Mouse (Mus musculus) spleen, postnatal 4 days (tissue): ENCODE data around the gene Ankfn1.

ENCODE experiments used
- DNase-seq, 2 experiments: peaks; one replicate each; pipeline ENCODE4 v3.0.0; 2022; ENCODE audit warnings: low spot score in 2 of 2

The Ankfn1 gene

DNA sequence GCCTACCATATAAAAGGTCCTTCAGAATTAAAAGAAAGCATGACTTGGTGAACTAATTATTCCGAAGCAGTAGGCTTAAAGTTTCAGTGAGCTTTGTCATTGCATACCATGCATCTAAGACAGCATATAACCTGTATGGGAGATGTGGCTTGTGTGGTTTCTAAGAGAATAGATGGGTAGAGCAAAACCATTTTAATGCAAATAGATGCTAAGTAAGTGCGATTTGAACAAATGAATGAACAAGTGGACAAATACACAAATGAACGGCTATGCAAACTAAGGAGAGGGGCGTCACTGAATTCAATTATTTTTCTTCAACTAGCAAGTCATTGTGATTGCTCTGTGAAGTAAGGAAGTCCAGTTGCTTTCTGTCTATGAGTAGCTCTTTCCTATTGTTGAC is 198.3 kb downstream of the Ankfn1 start:
- DNase-seq = no peak

DNA sequence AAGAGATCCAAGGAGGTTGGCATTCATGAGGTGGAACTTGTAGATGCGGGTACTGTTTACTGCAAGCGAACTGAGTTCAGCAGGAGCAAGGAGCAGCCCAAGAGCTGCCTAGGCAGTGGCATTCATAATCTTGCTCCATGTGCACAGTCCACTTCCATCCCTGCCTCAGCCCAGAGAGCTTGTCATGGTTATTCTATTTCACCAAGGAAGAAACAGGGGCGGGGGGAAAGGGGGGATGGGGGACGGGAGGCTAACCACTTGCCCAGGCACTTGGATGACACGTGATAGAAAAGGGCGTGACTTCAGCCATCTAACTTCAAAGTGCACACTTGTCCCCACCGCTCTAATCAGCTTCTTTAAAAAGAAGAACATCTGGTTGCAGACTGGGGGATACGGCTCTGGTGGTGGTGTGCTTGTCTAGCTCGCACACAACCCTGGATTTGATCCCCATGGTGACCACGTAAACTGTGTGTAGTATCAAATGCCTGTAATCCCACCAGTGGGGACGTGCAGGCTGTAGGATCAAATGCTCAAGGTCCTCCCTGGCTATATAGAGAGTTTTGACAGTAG is 203.1 kb downstream of the Ankfn1 start:
- DNase-seq = no peak

DNA sequence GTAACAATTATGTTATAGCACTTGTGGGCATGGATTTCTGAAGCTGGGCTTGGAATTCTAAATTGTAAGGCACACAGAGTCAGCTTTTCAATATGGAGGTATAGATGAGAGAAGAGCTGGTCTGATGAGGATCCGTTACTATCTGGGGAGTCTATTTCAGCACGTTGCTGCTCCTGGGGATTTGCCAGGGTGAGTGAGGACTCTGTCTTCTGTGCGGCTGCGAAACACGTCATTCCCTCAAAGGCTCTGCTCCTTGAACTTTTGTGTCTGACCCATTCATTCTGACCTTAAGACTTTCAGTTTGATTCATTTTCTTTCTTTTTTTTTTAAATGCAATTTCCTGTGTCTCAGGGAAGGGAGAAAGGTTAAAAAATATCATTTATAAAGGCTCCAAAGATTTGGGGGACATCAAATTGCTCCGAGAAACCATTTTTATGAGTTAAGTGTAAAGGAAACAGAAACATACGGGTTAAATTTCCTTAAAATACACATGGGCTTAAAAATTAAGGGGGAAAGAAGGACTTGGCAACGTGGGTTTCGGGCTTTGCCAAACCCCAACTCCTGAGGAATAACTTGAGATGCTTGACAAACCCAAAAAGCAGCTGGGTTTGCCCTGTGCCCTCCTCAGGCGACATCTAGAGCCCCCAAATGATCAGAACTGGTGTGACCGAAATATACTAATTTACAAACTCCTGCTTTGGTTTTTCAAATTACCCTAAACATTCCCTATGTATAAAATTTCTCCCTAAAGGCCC is 207.9 kb downstream of the Ankfn1 start:
- DNase-seq = no peak

DNA sequence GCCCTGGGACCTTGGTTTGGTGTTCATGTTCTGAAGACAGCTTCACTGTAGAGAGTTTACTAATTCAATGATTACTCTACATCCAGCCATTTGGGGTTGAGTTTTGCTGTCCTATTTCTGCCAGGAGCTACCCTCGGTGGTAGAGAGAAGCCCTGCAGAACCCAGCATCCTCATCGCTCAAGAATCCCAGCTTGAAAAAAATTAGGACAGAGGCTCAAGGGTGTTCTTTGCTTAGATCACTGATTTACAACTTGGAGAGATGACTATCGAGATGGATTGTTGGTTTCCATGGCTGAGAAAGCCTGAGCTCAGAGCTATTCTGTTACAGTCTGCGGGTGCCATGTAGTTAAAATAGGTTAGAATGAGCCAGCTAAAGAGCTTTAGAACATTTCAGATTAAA is 209.2 kb downstream of the Ankfn1 start:
- no peak for DNase-seq

DNA sequence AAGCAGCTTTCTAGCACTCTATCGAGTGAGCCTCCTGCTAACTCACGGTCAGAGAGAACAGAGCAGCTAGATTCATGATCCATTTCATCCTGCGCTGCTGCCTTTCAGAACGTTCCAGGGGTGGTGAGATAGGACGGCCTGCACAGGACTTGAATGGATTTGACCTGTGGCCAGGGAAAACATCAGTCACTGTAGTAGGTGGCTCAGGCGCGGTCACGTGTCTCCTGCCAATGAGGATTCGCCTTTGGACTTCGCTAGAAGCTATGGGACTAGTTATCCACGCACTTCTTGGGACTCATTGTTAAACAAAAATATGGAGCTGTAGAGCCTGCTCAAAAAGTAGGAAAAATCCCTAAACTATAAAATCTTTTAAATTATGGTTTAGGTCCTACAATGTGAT is 226.0 kb downstream of the Ankfn1 start:
- no peak for DNase-seq

DNA sequence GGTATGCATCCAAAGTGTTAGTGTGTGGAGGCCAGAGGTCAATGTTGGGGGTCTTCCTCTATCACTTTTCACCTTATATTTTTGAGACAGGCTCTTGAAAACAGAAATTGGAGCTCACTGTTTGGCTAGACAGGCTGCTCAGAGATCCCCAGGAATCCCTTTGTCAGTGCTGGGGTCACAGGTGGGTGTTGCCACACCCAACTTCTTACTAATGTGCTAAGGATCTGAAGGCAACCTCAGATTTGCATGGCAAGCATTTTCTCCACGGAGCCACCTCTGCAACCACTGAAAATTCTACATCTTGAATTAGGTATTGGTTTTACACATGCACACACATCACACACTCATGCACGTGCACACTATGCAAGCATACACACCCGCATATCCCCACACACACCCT is 226.5 kb downstream of the Ankfn1 start:
- DNase-seq = no peak

DNA sequence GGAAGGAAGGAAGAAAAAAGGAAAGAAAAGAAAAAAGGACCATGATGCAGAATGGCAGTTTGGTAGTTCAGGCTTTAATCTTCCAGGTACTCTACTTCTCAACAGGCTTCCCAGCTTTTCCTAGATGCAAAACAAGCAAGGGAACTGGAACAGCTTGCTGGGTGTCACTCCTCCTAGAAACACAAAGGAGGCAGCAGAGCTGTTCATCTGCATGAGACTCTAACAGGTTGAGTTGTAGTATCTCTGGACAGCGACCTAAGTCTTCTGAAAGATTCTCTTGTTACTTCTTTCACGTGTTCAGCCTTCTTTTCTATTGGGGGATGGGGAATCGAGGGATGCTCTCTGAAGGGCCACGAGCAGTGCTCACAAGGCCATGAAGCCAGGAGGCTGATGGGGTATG is 228.7 kb downstream of the Ankfn1 start:
- DNase-seq = no peak

DNA sequence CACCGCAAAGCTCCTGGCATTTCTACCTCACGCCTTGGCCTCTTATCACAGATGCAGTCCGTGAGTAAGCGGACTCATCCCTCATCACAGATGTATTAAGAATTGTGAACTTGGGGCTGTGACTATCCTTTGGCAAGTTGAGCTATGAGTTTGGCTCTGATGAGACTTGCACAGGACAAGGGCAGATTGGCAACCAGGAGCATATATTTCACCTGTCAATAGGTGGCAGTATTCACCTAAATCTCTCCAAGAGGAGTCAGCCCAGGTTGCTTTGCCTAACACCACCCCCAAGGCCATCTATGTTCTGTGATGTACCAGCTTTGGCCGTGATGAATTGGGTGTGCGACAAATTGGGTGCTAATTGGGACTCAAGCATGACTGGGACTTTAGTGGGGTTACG is 231.3 kb downstream of the Ankfn1 start:
- DNase-seq = no peak

DNA sequence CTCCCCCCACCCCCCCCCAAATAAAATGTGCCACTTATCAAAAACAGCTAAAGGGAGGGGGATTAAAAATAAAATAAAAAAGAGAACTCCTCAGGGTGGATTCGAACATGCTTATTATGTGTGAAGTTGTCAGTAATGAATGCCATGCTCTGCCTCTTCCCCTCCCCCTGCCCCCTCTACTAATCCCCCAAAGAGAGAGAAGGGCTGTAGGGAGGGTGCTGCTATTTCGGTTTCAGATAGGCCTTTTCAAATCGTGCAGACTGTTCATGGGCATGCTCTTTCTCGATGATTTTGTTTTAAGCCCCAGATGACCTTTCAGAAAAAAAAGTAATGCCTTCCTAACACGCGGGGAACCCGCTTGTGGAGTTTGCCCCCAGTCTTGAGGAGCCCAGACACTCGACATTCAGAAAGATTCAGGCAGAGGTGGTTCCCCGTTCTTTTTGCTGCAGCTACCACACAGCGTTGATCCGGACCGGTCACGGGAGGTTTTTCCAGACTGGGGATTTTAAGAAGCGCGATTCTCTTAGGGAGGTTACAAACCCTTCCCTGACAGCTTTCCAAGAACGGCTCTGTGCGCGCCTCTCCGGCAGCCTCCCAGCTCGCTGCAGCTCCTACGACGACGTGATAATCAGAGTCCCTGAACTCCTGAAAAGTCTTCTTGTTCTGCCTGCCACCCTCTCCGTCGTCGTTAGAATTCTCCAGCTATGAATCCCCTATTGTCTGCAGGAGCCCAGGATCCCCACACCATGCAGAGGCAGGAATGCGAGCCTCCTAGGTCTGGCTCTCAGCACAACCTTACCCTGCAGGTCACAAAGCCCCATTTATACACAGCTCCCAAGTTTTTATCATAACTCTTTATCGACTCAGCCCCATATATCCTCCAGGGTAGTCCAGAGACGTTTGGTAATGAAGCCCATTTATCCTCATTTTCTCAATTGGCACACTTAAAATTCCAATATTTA is 232.3 kb downstream of the Ankfn1 start:
- no peak for DNase-seq

DNA sequence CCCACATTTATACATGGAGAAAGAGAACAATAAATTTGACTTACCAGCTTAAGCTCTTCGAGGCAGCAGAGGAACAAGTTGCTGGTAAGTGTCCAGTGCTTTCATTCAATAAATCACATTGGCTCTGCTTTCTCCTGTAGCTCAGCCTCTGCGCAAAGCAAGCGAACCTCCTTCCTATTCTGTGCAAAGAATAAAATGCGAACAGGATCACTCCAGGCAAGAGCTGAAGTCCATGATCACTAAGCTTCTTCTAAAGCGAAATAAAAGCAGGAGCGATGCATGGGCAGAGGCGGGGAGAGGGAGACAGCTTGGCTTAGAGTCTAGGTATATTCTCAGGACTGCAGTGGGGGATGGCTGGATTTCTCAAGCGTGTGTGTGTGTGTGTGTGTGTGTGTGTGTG is 239.1 kb downstream of the Ankfn1 start:
- no peak for DNase-seq

DNA sequence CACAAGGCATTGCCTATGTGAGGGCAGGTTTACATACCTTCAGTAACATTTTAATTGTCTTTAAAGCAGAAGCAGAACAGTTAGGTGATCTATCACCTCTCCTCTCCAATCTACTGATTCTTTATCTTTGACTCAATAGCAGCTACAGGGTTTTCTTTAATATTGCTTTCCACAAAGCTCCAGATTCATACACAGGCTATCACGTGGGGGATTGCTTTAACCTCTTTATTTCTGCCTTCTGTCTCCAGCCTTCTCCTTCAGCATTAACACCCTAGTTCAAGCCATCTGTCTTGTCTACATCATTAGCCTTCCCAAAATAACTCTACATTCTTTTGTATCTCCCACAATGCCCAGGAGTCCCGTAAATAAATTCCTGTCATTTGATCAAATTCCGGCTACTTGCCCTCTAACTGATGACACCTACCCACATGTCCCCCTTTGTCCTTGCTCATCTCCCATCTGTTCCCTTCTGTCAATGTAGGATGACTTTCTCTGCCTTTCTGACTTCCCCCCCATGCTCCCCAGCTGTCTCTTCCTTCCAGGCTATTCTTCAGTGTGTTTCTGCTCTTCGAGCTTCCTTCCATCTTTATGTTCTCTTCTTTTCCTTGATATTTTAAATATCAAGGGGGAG is 249.5 kb downstream of the Ankfn1 start:
- DNase-seq = no peak

DNA sequence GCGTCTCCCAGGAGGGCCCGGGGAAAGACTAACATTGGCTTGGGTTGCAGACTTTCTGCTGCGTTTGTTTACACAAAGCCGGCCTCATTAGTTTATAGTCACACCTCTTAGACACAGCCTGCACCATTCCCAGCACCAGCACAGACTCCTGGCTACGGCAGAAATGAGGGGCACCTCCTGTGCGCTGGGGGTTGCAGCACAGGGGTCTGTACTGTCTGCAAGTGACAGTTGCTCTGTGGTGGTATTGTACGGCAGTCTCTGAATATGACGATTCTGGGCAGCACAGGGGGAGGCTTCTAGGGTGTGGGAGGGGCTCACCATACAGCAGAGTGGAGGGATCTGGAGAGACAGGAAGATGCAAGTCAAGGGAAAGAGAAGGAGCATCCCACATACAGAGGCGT is 262.0 kb downstream of the Ankfn1 start:
- DNase-seq = no peak

DNA sequence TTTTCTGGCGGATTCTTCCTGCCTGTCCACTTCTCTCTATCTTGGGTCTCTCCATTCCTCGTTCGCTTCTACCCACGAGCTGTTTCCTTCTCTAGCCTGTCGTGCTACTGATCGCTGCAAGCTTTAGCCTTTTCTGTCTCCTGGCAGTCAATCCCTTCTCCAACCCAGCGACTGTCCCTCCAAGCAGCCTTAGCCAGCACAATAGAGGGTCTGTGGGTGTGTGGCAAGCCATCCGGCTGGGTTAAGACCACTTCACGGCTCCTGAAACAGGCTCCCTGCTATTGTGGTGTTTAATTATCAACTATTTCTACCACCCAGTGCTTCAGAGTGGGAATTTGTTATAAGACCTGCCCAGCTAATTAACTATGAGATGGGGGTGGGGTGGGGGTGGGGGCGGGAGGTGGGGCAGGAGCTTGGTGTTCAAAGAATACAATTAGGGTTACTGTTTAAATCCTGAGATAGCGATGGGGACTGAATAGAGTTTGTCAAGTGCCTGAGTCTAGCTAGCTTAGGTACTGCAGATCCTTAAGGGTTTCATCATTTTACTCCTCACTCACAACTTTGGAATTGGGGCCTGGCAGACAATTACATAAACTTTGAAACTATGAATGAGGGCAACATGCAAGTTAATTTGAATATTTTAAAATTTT is 268.7 kb downstream of the Ankfn1 start:
- DNase-seq = no peak

DNA sequence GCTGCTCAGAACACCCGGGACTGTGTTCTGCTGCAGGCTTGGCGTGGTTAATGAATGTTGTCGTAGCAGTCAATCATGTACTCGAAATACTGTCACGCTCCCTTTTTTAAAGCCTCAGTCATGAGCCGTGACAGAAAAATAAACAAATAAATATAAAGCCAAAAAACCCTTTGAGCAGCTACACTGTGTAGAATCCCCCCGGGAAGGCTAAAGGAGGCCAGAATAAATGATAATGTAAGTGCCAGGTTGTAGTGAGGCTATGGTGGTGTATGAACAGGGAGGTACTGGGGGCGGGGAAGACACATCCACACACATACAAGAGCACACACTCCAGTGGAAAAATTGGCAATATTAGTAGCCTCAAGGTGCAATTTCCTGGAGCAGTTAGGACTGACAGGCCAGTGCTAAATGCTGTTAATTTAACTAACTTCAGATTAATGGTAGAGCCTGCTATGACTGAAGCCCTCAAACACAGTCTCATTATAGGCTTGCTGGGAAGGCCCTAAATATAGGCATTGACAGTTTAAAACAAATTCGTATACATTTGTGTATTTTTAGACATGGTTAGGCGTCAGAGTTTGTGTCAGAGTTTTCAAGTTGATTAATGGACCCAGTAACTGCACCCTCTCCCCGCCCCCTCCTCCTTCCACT is 270.7 kb downstream of the Ankfn1 start:
- DNase-seq = no peak

DNA sequence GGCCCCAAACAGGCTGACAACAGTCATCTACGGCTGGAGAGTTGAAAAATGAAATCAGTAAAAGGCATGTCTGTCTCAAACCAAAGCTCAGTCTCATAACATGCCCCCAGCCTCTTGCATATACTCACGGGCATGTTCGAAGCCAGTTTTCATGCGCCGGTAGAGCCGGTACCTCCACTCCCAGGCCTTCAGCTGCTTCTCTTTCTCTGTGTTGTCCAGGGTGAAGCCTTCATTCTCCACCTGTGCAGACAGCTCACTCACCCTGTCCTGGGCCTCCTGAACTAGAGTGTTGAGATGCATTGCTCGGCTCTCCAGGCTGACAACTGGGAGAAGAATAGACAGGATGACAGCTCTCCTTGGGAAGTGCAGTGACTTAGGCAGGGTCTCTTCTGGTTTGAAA is 272.4 kb downstream of the Ankfn1 start:
- no peak for DNase-seq

DNA sequence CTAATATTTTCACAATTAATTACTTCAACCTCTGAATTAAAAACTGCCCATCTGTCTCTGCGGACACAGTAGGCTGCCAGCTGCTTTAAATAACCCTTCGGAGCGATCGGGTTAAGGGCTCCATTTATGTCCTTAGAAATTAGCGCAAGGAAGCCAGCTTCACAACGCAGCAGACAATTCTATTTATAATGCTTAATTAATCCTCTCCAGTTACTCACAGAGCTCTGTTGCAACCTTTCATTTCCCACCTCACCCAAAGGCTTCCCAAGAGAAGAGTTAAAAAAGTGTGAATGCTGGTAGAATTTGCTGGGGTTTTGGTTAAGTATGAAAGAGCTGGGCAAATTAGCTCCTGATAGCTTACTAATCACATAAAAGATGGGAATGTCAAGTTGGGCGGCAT is 275.7 kb downstream of the Ankfn1 start:
- no peak for DNase-seq

DNA sequence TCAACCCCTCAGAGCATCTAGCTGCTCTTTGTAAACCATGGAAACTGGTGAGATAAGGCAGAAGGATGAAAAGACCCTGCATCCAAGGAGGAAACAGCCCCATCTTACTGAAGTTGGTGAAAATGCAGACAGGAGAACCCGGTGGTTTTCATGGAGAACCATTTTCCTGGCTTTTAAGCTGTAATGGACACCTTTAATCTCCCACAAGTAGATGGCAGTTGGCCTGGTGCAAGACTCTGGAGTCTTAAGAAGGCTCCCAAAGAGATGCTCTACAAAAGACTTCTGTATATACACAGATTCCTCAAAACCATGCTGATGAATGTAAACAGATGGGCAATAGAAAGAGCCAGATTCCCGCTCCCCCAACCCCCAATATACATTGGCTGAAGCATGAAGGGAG is 276.5 kb downstream of the Ankfn1 start:
- no peak for DNase-seq

DNA sequence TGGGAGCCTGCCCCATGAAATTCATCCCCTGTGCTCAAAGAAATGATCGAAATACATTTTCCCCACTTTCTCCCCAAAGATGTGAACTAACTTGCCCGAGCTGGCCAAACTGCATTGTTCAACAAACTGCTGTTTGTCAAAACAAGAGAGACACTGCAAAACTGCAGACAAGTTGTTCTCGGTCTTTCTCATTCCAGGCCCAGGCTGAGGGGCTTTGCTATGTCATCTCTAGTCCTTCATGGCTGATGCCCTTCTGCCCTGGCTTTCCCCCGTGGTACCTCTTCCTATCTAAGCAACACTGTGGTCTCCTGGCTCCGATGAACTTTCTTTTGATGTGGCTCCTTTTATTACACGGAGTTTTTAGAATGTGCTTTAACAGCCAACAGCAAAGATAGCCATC is 296.4 kb downstream of the Ankfn1 start:
- no peak for DNase-seq

DNA sequence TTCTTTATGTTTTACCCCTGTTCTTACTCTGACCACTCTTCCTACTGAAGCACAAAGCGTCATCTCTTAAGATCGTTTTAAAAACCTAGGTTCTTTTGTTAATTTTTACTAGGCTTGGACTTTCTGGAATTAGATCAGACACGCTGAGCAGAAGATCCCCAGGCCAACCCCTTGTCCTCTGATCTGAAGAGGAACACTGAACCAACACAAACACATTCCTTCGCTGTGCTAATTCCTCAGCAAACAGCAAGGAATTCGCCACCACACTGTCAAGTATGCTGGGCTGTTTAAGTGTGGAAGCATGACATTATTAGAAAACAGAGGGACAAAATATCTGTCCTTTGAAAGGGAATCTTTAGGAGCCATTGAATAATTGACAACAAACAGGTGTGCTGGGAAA is 300.5 kb downstream of the Ankfn1 start:
- DNase-seq = no peak

DNA sequence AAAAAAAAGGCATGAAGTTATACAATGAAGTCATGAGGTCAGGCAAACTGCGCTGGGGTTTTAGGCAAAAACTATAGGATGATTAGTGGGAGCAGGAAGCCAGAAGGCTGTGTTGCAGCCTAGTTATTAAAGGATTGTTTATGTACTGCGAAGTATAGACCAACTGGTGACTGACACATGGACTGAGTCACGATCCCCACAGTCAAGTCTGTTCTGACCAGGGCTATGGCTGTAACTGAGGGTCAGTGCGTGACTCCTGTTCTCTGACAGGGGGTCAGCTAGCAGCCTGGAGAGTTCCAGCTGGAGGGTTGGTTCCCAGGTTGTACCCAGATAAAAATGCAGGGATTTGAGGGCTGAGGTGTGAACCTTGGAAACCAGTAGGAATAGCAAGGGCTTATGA is 301.4 kb downstream of the Ankfn1 start:
- DNase-seq = no peak

DNA sequence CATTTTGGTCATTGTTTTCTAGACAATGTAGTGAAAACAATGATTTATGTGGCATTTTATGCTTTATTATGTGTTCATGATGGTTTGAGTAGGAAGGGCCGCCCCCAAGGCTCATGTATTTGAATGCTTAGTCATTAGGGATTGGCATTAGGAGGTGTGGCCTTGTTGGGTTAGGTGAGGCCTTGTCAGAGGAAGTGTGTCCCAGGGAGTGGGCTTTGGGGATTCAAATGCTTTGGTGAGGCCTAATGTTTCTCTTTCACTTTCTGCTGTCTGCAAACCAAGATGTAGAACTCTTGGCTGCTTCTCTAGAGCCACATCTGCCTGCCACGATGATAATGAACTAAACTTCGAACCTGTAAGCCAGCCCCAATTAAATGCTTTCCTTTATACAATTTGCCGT is 304.6 kb downstream of the Ankfn1 start:
- no peak for DNase-seq
